Mouse (Mus musculus): Measurements from ENCODE around the gene Src. TPM values are rescaled to one million over a fixed set of nuclear protein-coding genes. Genes with fewer than 3 reads are reported as not detected.
A peak's percentile ranks its signal among the peaks of the same experiment; 100 is the strongest.

Gene Src
- polyA plus RNA-seq, 1 experiment from 2014 or later = 16.4 TPM

- no peak for DNase-seq (ENCODE audit: low spot score)
- Histone ChIP-seq H3K4me1 (ENCODE audit: insufficient read depth, low read depth, low read length) (no peaks in the 10 kb centered on the region), H3K36me3 (ENCODE audit: insufficient read depth, low read length) (no peaks in the 10 kb centered on the region), H3K4me3 (ENCODE audit: low read depth, low read length) (no peak overlapping the region), H3K27me3 (replicated peaks; ENCODE audit: insufficient read depth, low read length) (no peaks in the 10 kb centered on the region), H3K4me2 (replicated peaks; ENCODE audit: low read depth, low read length) (no peak overlapping the region), H3K9me3 (ENCODE audit: low read length) (no peaks in the 10 kb centered on the region), H3K9ac (replicated peaks; ENCODE audit: low read depth) (no peak overlapping the region), H3K27ac (ENCODE audit: low read length) (peak overlapping the region; percentile 62)
- ATAC-seq = no peak
- 84% methylated on average over 3 of the region's 3 CpGs for WGBS
- TF ChIP-seq EP300 (IDR thresholded peaks at IDR 0.05) = no peak
- TF ChIP-seq CTCF (IDR thresholded peaks at IDR 0.05) = no peak
Measured at GRCm38 (mm10) chr2:157450905-157451304, 32.7 kb downstream of the Src start.

- no peaks in the 10 kb centered on the region for H3K9me3 ChIP-seq (ENCODE audit: low read length)
- H3K27me3 ChIP-seq (replicated peaks; ENCODE audit: insufficient read depth, low read length) = no peaks in the 10 kb centered on the region
- H3K4me1 ChIP-seq (ENCODE audit: insufficient read depth, low read depth, low read length) = no peaks in the 10 kb centered on the region
- H3K36me3 ChIP-seq (ENCODE audit: insufficient read depth, low read length) = no peaks in the 10 kb centered on the region
- no peak overlapping the region for H3K4me3 ChIP-seq (ENCODE audit: low read depth, low read length)
- peak; percentile 83 for DNase-seq (ENCODE audit: low spot score)
- H3K27ac ChIP-seq (ENCODE audit: low read length) = peak overlapping the region; percentile 62
- peak; percentile 81 for ATAC-seq
- H3K9ac ChIP-seq (replicated peaks; ENCODE audit: low read depth) = no peak overlapping the region
- TF ChIP-seq EP300 (IDR thresholded peaks at IDR 0.05) = peak; percentile 58; the same call in 1 of the 2 replicates
- no peak for TF ChIP-seq CTCF (IDR thresholded peaks at IDR 0.05)
- H3K4me2 ChIP-seq (replicated peaks; ENCODE audit: low read depth, low read length) = no peak overlapping the region
- 74% methylated on average over 7 of the region's 7 CpGs for WGBS
Measured at GRCm38 (mm10) chr2:157451372-157452040, 33.3 kb downstream of the Src start.

- TF ChIP-seq CTCF (IDR thresholded peaks at IDR 0.05) (peak; percentile 100), EP300 (IDR thresholded peaks at IDR 0.05) (no peak)
- Histone ChIP-seq H3K4me3 (ENCODE audit: low read depth, low read length) (peak overlapping the region; percentile 25), H3K4me1 (ENCODE audit: insufficient read depth, low read depth, low read length) (no peaks in the 10 kb centered on the region; the same call in 1 of the 2 replicates), H3K27ac (ENCODE audit: low read length) (peak overlapping the region; percentile 15; the same call in 1 of the 2 replicates), H3K36me3 (ENCODE audit: insufficient read depth, low read length) (no peaks in the 10 kb centered on the region; the same call in 1 of the 2 replicates), H3K9ac (replicated peaks; ENCODE audit: low read depth) (peak overlapping the region; percentile 38; the same call in 1 of the 2 replicates), H3K4me2 (replicated peaks; ENCODE audit: low read depth, low read length) (peak overlapping the region; percentile 57), H3K27me3 (replicated peaks; ENCODE audit: insufficient read depth, low read length) (no peaks in the 10 kb centered on the region), H3K9me3 (ENCODE audit: low read length) (no peaks in the 10 kb centered on the region)
- peak; percentile 93 for DNase-seq (ENCODE audit: low spot score)
- WGBS = 1% methylated on average over 47 of the region's 56 CpGs
- ATAC-seq = peak; percentile 93
Measured at GRCm38 (mm10) chr2:157457100-157457806, 39.0 kb downstream of the Src start.

- Histone ChIP-seq H3K27me3 (replicated peaks; ENCODE audit: insufficient read depth, low read length) (no peaks in the 10 kb centered on the region), H3K4me1 (ENCODE audit: insufficient read depth, low read depth, low read length) (no peaks in the 10 kb centered on the region; the same call in 1 of the 2 replicates), H3K9me3 (ENCODE audit: low read length) (no peaks in the 10 kb centered on the region), H3K4me2 (replicated peaks; ENCODE audit: low read depth, low read length) (no peak overlapping the region), H3K4me3 (ENCODE audit: low read depth, low read length) (no peak overlapping the region), H3K27ac (ENCODE audit: low read length) (no peak overlapping the region), H3K9ac (replicated peaks; ENCODE audit: low read depth) (no peak overlapping the region), H3K36me3 (ENCODE audit: insufficient read depth, low read length) (no peaks in the 10 kb centered on the region; the same call in 1 of the 2 replicates)
- 19% methylated on average over 13 of the region's 14 CpGs for WGBS
- TF ChIP-seq CTCF (IDR thresholded peaks at IDR 0.05) (peak; percentile 94), EP300 (IDR thresholded peaks at IDR 0.05) (no peak)
- ATAC-seq (peak; percentile 7; the same call in 1 of the 2 replicates), DNase-seq (ENCODE audit: low spot score) (peak; percentile 70)
Measured at GRCm38 (mm10) chr2:157458472-157458871, 40.2 kb downstream of the Src start.

GRCm38 (mm10) chr2:157459736-157460135 is 41.5 kb downstream of the Src start:
- Histone ChIP-seq H3K4me3 (ENCODE audit: low read depth, low read length) (no peak overlapping the region), H3K36me3 (ENCODE audit: insufficient read depth, low read length) (no peaks in the 10 kb centered on the region; the same call in 1 of the 2 replicates), H3K27ac (ENCODE audit: low read length) (no peak overlapping the region), H3K27me3 (replicated peaks; ENCODE audit: insufficient read depth, low read length) (no peaks in the 10 kb centered on the region), H3K4me1 (ENCODE audit: insufficient read depth, low read depth, low read length) (no peaks in the 10 kb centered on the region; the same call in 1 of the 2 replicates), H3K9me3 (ENCODE audit: low read length) (no peaks in the 10 kb centered on the region), H3K9ac (replicated peaks; ENCODE audit: low read depth) (no peak overlapping the region), H3K4me2 (replicated peaks; ENCODE audit: low read depth, low read length) (no peak overlapping the region)
- WGBS = 45% methylated on average over 5 of the region's 5 CpGs
- ATAC-seq (no peak), DNase-seq (ENCODE audit: low spot score) (no peak)
- TF ChIP-seq EP300 (IDR thresholded peaks at IDR 0.05) (no peak), CTCF (IDR thresholded peaks at IDR 0.05) (peak; percentile 51)
